Mouse (Mus musculus) midbrain, embryonic 16.5 days (tissue): ENCODE results near the gene Slc43a2. TPM values are rescaled to one million over a fixed set of nuclear protein-coding genes. Genes with fewer than 3 reads are reported as not detected.

Experiments used
- ATAC-seq: fragments of 200-750 bp; cut with Nextera tagmentation; 2 replicates; pipeline ENCODE4 v1.8.0; 2017; ENCODE audit warnings: moderate TSS enrichment
- H3K27ac ChIP-seq: fragments of 300-500 bp; sonication (generic); 2 replicates; pipeline ENCODE4 v1.5.1; 2014; ENCODE audit warnings: mild to moderate bottlenecking, low read length, mixed read lengths
- H3K27me3 ChIP-seq: fragments of 300-500 bp; sonication (generic); 2 replicates; pipeline ENCODE4 v1.6.1; 2014; ENCODE audit warnings: low read depth, low read length, mixed read lengths; ENCODE audit not compliant: control insufficient read depth, insufficient read depth
- H3K36me3 ChIP-seq: fragments of 300-500 bp; sonication (generic); 2 replicates; pipeline ENCODE4 v1.6.1; 2014; ENCODE audit warnings: mild to moderate bottlenecking, low read length, moderate library complexity, mixed read lengths; ENCODE audit not compliant: control insufficient read depth, insufficient read depth
- H3K4me1 ChIP-seq: fragments of 300-500 bp; sonication (generic); 2 replicates; pipeline ENCODE4 v1.6.1; 2014; ENCODE audit warnings: mild to moderate bottlenecking, low read length, mixed read lengths; ENCODE audit not compliant: control insufficient read depth, insufficient read depth
- H3K4me2 ChIP-seq: fragments of 300-500 bp; sonication (generic); 2 replicates; pipeline ENCODE4 v1.6.1; 2014; ENCODE audit warnings: mild to moderate bottlenecking, low read length, mixed read lengths
- H3K4me3 ChIP-seq: fragments of 300-500 bp; sonication (generic); 2 replicates; pipeline ENCODE4 v1.5.1; 2014; ENCODE audit warnings: low read depth, mild to moderate bottlenecking, low read length, moderate library complexity, mixed read lengths
- H3K9ac ChIP-seq: fragments of 300-500 bp; sonication (generic); 2 replicates; pipeline ENCODE4 v1.6.1; 2014; ENCODE audit warnings: low read depth, low read length, mixed read lengths
- H3K9me3 ChIP-seq: fragments of 300-500 bp; sonication (generic); replicated peaks from 2 replicates; pipeline ENCODE4 v1.6.1; 2014; ENCODE audit warnings: mild to moderate bottlenecking, low read length, mixed read lengths; ENCODE audit not compliant: control insufficient read depth, poor library complexity, severe bottlenecking
- WGBS: fragments of 180-500 bp; shearing (Covaris S2); extraction: QIAGEN DNeasy Blood & Tissue Kit; methylation state at CpG from one replicate; pipeline ENCODE4 v1.1.7; 2014; 5-methylcytosine and 5-hydroxymethylcytosine counted together
- polyA plus RNA-seq: library from polyadenylated mRNA; unstranded; fragments of >200 nt; fragmentation: Nextera tagmentation; extraction: Ambion mirVana; gene quantifications from 2 replicates; pipeline ENCODE4 v1.2.1, GENCODE M21; 2015

Slc43a2 gene
- polyA plus RNA-seq, 1 experiment from 2014 or later: 19.4 TPM

GRCm38 (mm10) chr11:75572854-75573650 lies 41.6 kb downstream of the Slc43a2 start:
- Histone ChIP-seq H3K27me3 (no peaks in the 10 kb centered on the region), H3K9ac (peak overlapping the region; percentile 57), H3K4me2 (no peak overlapping the region), H3K4me3 (no peak overlapping the region), H3K27ac (peak overlapping the region; percentile 78), H3K9me3 (no peaks in the 10 kb centered on the region), H3K4me1 (peaks cover 14% of the 10 kb centered on the region), H3K36me3 (peaks cover 10% of the 10 kb centered on the region)
- ATAC-seq: peak; percentile 87
- WGBS: 7% methylated on average over 12 of the region's 12 CpGs

GRCm38 (mm10) chr11:75574378-75575123 lies 43.1 kb downstream of the Slc43a2 start:
- Histone ChIP-seq H3K27me3 (no peaks in the 10 kb centered on the region), H3K4me3 (no peak overlapping the region), H3K36me3 (no peaks in the 10 kb centered on the region; the same call in 1 of the 2 replicates), H3K9ac (no peak overlapping the region), H3K27ac (no peak overlapping the region), H3K9me3 (no peaks in the 10 kb centered on the region), H3K4me1 (peaks cover 14% of the 10 kb centered on the region), H3K4me2 (no peak overlapping the region)
- ATAC-seq: no peak
- 80% methylated on average over 5 of the region's 5 CpGs for WGBS

- Histone ChIP-seq H3K36me3 (no peaks in the 10 kb centered on the region; the same call in 1 of the 2 replicates), H3K4me3 (no peak overlapping the region), H3K9ac (no peak overlapping the region), H3K27ac (no peak overlapping the region), H3K27me3 (no peaks in the 10 kb centered on the region), H3K4me1 (peaks cover 14% of the 10 kb centered on the region), H3K4me2 (no peak overlapping the region), H3K9me3 (no peaks in the 10 kb centered on the region)
- 83% methylated on average over 9 of the region's 9 CpGs for WGBS
- ATAC-seq: no peak
These were observed 44.1 kb downstream of the Slc43a2 start for GRCm38 (mm10) chr11:75575560-75576123.

GRCm38 (mm10) chr11:75578609-75579008 lies 47.1 kb downstream of the Slc43a2 start:
- Histone ChIP-seq H3K4me1 (no peaks in the 10 kb centered on the region), H3K4me3 (no peak overlapping the region), H3K36me3 (no peaks in the 10 kb centered on the region), H3K4me2 (no peak overlapping the region), H3K27ac (no peak overlapping the region), H3K9ac (no peak overlapping the region), H3K27me3 (no peaks in the 10 kb centered on the region), H3K9me3 (no peaks in the 10 kb centered on the region)
- WGBS: 85% methylated on average over 5 of the region's 5 CpGs
- no peak for ATAC-seq

- WGBS: 95% methylated on average over 7 of the region's 7 CpGs
- Histone ChIP-seq H3K27ac (no peak overlapping the region), H3K27me3 (no peaks in the 10 kb centered on the region)
These were observed 50.1 kb downstream of the Slc43a2 start for GRCm38 (mm10) chr11:75581495-75582149.

GRCm38 (mm10) chr11:75583521-75583920 lies 52.0 kb downstream of the Slc43a2 start:
- WGBS: 51% methylated on average over 2 of the region's 2 CpGs
- ATAC-seq: no peak
- Histone ChIP-seq H3K4me2 (no peak overlapping the region), H3K4me1 (peaks cover 6% of the 10 kb centered on the region), H3K9me3 (no peaks in the 10 kb centered on the region), H3K27me3 (no peaks in the 10 kb centered on the region), H3K4me3 (no peak overlapping the region), H3K36me3 (no peaks in the 10 kb centered on the region), H3K27ac (no peak overlapping the region), H3K9ac (no peak overlapping the region)

More at GRCm38 (mm10) chr11:75581495-75582149, 50.1 kb downstream of the Slc43a2 start:
- H3K4me2 ChIP-seq: no peak overlapping the region
- H3K4me3 ChIP-seq: no peak overlapping the region
- no peak overlapping the region for H3K9ac ChIP-seq
- no peaks in the 10 kb centered on the region for H3K36me3 ChIP-seq
- H3K4me1 ChIP-seq: no peaks in the 10 kb centered on the region
- ATAC-seq: no peak
- H3K9me3 ChIP-seq: no peaks in the 10 kb centered on the region

GRCm38 (mm10) chr11:75585061-75585460 lies 53.6 kb downstream of the Slc43a2 start:
- ATAC-seq: no peak
- H3K27me3 ChIP-seq: no peaks in the 10 kb centered on the region
- no peak overlapping the region for H3K4me3 ChIP-seq
- H3K4me1 ChIP-seq: peaks cover 16% of the 10 kb centered on the region
- WGBS: 88% methylated on average over 4 of the region's 4 CpGs
- H3K36me3 ChIP-seq: no peaks in the 10 kb centered on the region
- no peaks in the 10 kb centered on the region for H3K9me3 ChIP-seq
- no peak overlapping the region for H3K9ac ChIP-seq
- H3K27ac ChIP-seq: no peak overlapping the region
- H3K4me2 ChIP-seq: no peak overlapping the region

GRCm38 (mm10) chr11:75585978-75586377 lies 54.5 kb downstream of the Slc43a2 start:
- Histone ChIP-seq H3K27ac (no peak overlapping the region), H3K4me3 (no peak overlapping the region), H3K4me1 (peaks cover 19% of the 10 kb centered on the region), H3K27me3 (no peaks in the 10 kb centered on the region), H3K4me2 (no peak overlapping the region), H3K36me3 (no peaks in the 10 kb centered on the region), H3K9me3 (no peaks in the 10 kb centered on the region), H3K9ac (no peak overlapping the region)
- 88% methylated on average over 5 of the region's 5 CpGs for WGBS
- no peak for ATAC-seq
